Mouse (Mus musculus) G1E (cell line): ENCODE data around the gene Gpr152. TPM values are rescaled to one million over a fixed set of nuclear protein-coding genes. Genes with fewer than 3 reads are reported as not detected.
A peak's percentile ranks its signal among the peaks of the same experiment; 100 is the strongest.

Experiments used
- ATAC-seq: 2 replicates; pipeline ENCODE4 v1.8.0; 2016; ENCODE audit warnings: mild to moderate bottlenecking; ENCODE audit not compliant: insufficient number of reproducible peaks, poor library complexity, low FRiP score, severe bottlenecking; ENCODE audit errors: extremely low read depth
- DNase-seq: peaks from one replicate; pipeline ENCODE4 v3.0.0; 2012; ENCODE audit warnings: low spot score
- H3K27me3 ChIP-seq: 2 replicates; pipeline ENCODE4 v1.6.1; 2012; ENCODE audit warnings: mild to moderate bottlenecking, low read length, inconsistent platforms; ENCODE audit not compliant: insufficient read depth
- H3K36me3 ChIP-seq: replicated peaks from 2 replicates; pipeline ENCODE3; 2012; ENCODE audit warnings: mild to moderate bottlenecking, inconsistent platforms
- H3K4me1 ChIP-seq: 2 replicates; pipeline ENCODE4 v1.6.1; 2012; ENCODE audit warnings: low read depth, low read length, inconsistent platforms, mixed read lengths; ENCODE audit not compliant: insufficient read depth
- H3K4me3 ChIP-seq: 2 replicates; pipeline ENCODE4 v1.5.1; 2012; ENCODE audit warnings: low read depth, mild to moderate bottlenecking, inconsistent platforms, low read length, moderate library complexity, mixed read lengths
- H3K9me3 ChIP-seq: replicated peaks from 2 replicates; pipeline ENCODE4 v1.6.1; 2012; ENCODE audit warnings: inconsistent platforms
- CTCF ChIP-seq: IDR thresholded peaks from 2 replicates; pipeline ENCODE4 v1.5.1; 2012; ENCODE audit warnings: low read depth, low read length, inconsistent platforms, mixed read lengths
- GATA1 ChIP-seq: IDR thresholded peaks from 2 replicates; pipeline ENCODE4 v1.6.1; 2012; ENCODE audit warnings: borderline replicate concordance, low read length, inconsistent platforms, mixed read lengths
- GATA2 ChIP-seq: IDR thresholded peaks from 2 replicates; pipeline ENCODE4 v1.6.1; 2012; ENCODE audit warnings: low read depth, low read length, inconsistent platforms, borderline replicate concordance
- POLR2AphosphoS5 ChIP-seq: IDR thresholded peaks from 2 replicates; pipeline ENCODE4 v1.6.1; 2012; ENCODE audit warnings: low read depth, low read length, inconsistent platforms; ENCODE audit not compliant: insufficient replicate concordance
- TAL1 ChIP-seq: conservative IDR thresholded peaks from 2 replicates; pipeline ENCODE4 v1.6.1; 2012; ENCODE audit warnings: low read depth, low read length, inconsistent platforms, mixed read lengths
- polyA plus RNA-seq: library from polyadenylated mRNA; stranded (reverse); fragments of >175 nt; gene quantifications from 2 replicates; pipeline ENCODE4 v1.2.3, GENCODE M21; 2012
- total RNA-seq, 2 experiments: library from RNA; stranded (forward) in 1 of 2; stranded (reverse) in 1 of 2; fragments of 200-1000 nt in 1 of 2; fragments of >200 nt in 1 of 2; fragmentation: Nextera tagmentation in 1 of 2; gene quantifications; 2 replicates each; pipeline ENCODE4 v1.2.3; 2014 to 2017

The Gpr152 gene
- total and polyA plus RNA-seq, 3 experiments = 0.11 TPM; not detected in 2

- DNase-seq = no peak
- ATAC-seq = no peak
- H3K9me3 ChIP-seq = no peaks in the 10 kb centered on the region
- no peak overlapping the region; the same call in 1 of the 2 replicates for H3K4me3 ChIP-seq
- TF ChIP-seq TAL1 = no peak
- no peak for TF ChIP-seq POLR2AphosphoS5
- no peak for TF ChIP-seq GATA1
- no peak for TF ChIP-seq GATA2
- TF ChIP-seq CTCF = no peak
- peaks cover 94% of the 10 kb centered on the region for H3K36me3 ChIP-seq
- no peaks in the 10 kb centered on the region for H3K27me3 ChIP-seq
- H3K4me1 ChIP-seq = peaks cover 43% of the 10 kb centered on the region
These were observed 25.0 kb upstream of the Gpr152 start for GRCm38 (mm10) chr19:4114551-4114950.

DNA sequence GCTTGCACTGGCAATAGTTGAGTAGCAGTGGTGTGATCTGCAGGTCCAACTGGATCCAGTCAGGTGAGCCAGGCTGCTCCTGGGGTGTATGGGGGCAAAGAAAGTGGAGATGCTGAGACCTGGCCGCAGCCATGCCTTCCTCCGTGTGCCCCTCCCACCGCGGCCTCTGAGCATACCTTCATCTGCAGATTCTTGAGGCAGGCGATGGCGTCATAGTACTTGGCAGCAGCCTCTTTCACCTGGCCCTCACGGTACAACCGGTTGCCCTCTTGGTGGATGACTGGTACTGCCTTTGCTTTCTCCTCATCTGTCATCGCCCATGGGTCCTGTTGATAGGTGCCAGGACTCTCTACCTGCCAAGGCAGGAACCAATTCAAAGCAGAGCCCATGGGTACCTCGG lies 24.4 kb upstream of the Gpr152 start:
- peaks cover 88% of the 10 kb centered on the region for H3K36me3 ChIP-seq

GRCm38 (mm10) chr19:4115816-4116215 lies 23.8 kb upstream of the Gpr152 start:
- no peak for DNase-seq
- no peaks in the 10 kb centered on the region for H3K27me3 ChIP-seq
- no peak overlapping the region for H3K4me3 ChIP-seq
- TF ChIP-seq GATA1 = no peak
- no peak for ATAC-seq
- H3K9me3 ChIP-seq = no peaks in the 10 kb centered on the region
- H3K4me1 ChIP-seq = peaks cover 52% of the 10 kb centered on the region
- H3K36me3 ChIP-seq = peaks cover 84% of the 10 kb centered on the region

More for the DNA sequence above, 24.4 kb upstream of the Gpr152 start:
- ATAC-seq (no peak), DNase-seq (no peak)
- no peaks in the 10 kb centered on the region for H3K27me3 ChIP-seq
- peak overlapping the region; percentile 17; the same call in 1 of the 2 replicates for H3K4me3 ChIP-seq
- peaks cover 49% of the 10 kb centered on the region for H3K4me1 ChIP-seq
- no peaks in the 10 kb centered on the region for H3K9me3 ChIP-seq
- TF ChIP-seq TAL1 = no peak

GRCm38 (mm10) chr19:4117006-4117405 lies 22.6 kb upstream of the Gpr152 start:
- no peak for ATAC-seq
- no peak for TF ChIP-seq CTCF
- TF ChIP-seq GATA2 = no peak
- no peak for TF ChIP-seq GATA1
- TF ChIP-seq POLR2AphosphoS5 = no peak
- TF ChIP-seq TAL1 = no peak
- DNase-seq = no peak
- H3K4me1 ChIP-seq = peaks cover 62% of the 10 kb centered on the region
- no peaks in the 10 kb centered on the region for H3K27me3 ChIP-seq
- no peak overlapping the region for H3K4me3 ChIP-seq
- peaks cover 72% of the 10 kb centered on the region for H3K36me3 ChIP-seq
- no peaks in the 10 kb centered on the region for H3K9me3 ChIP-seq

GRCm38 (mm10) chr19:4118350-4118749 lies 21.2 kb upstream of the Gpr152 start:
- Histone ChIP-seq H3K27me3 (no peaks in the 10 kb centered on the region), H3K36me3 (peaks cover 58% of the 10 kb centered on the region), H3K4me1 (peaks cover 64% of the 10 kb centered on the region), H3K4me3 (no peak overlapping the region), H3K9me3 (no peaks in the 10 kb centered on the region)
- ATAC-seq (no peak), DNase-seq (no peak)
- TF ChIP-seq CTCF (no peak), GATA1 (no peak), POLR2AphosphoS5 (no peak), GATA2 (no peak), TAL1 (no peak)

DNA sequence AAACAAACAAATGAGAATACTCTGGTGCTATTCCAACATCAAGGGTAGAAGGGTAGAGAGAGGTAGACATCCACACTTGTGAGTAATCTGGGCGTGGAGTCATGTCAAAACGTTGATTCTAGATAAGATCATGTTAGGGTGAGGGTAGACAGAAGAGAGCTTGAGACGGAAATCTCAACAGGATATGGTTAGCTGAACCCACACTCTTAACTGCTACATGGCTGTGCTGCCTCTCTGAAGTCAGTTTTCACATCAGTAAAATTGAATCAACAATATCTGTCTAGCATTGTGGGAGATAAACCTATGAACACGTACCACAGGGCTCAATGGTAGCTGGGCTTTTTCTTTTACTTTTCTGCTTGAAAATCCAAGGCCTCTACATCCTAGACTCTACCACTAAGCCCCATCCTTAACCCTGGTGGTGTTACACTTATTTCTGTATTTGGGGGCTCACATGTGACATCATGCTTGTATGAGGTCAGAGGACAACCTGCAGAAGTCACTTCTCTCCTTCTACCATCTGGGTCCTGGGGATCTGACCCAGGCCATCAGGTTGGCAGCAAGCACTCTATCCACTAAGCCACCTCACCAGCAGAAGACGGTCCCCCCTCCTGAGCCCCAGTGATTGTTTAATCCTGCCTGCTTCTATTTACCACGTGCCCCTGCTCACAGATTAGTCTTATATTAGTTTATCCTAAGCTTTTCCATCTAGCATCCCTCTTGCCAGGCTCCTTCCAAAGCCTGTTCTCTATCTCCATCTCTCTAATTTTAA lies 19.7 kb upstream of the Gpr152 start:
- H3K36me3 ChIP-seq = peaks cover 45% of the 10 kb centered on the region
- ATAC-seq = no peak

GRCm38 (mm10) chr19:4120496-4120895 lies 19.1 kb upstream of the Gpr152 start:
- Histone ChIP-seq H3K4me3 (peak overlapping the region; percentile 73; the same call in 1 of the 2 replicates), H3K4me1 (peaks cover 64% of the 10 kb centered on the region), H3K27me3 (no peaks in the 10 kb centered on the region), H3K9me3 (no peaks in the 10 kb centered on the region), H3K36me3 (peaks cover 39% of the 10 kb centered on the region)
- no peak for ATAC-seq
- no peak for DNase-seq
- TF ChIP-seq GATA2 (no peak), POLR2AphosphoS5 (no peak), CTCF (no peak), TAL1 (no peak), GATA1 (no peak)

More for the DNA sequence above, 19.7 kb upstream of the Gpr152 start:
- no peak for DNase-seq
- H3K4me3 ChIP-seq = peak overlapping the region; percentile 73; the same call in 1 of the 2 replicates
- H3K9me3 ChIP-seq = no peaks in the 10 kb centered on the region
- peaks cover 64% of the 10 kb centered on the region for H3K4me1 ChIP-seq
- no peak for TF ChIP-seq POLR2AphosphoS5
- no peak for TF ChIP-seq CTCF
- no peak for TF ChIP-seq GATA2
- no peak for TF ChIP-seq GATA1
- no peak for TF ChIP-seq TAL1
- H3K27me3 ChIP-seq = no peaks in the 10 kb centered on the region
